Mouse (Mus musculus) cerebellum, adult 8-10 months (tissue): ENCODE measurements around the gene Myh1.

Source experiments
- DNase-seq: peaks from one replicate; pipeline ENCODE4 v3.0.0; 2022

Gene Myh1

DNA sequence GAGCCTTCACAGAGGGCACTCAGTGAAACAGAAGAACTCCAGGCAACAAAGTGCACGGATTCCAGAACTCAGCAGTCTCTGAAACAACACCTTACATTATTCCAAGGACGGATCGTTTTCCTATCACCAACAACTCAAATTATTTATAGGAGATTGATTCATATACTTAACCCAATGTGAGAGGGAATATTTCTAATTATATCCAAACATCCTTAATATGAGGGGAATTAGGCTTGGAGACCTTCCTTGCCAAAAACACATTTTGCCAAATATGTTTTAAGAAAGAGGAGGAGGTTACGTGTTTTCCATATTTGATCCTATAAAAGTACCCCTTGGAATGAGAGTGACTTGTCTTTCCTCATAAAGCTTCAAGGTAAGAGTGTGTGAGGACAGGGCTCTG lies at the start of gene Myh1:
Gene Myh1 (plus strand): TSS at position 301 of the 400 bp plus-strand sequence.
- no peak for DNase-seq

DNA sequence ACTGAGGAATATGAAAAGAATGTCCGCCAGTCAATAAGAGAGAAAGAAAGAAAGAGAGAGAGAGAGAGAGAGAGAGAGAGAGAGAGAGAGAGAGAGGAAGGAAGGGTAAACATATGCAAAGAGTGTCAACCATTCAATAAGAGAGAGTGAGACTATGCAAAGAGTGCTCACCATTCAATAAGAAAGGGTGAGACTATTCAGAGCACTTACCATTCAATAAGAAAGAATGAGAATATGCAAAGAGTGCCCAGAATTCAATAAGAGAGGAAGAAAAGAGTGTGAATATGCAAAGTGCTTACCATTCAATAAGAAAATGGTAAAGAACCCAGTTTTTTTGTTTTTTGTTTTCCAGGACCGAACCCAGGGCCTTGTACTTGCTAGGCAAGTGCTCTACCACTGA lies 49.6 kb upstream of the Myh1 start:
- no peak for DNase-seq

DNA sequence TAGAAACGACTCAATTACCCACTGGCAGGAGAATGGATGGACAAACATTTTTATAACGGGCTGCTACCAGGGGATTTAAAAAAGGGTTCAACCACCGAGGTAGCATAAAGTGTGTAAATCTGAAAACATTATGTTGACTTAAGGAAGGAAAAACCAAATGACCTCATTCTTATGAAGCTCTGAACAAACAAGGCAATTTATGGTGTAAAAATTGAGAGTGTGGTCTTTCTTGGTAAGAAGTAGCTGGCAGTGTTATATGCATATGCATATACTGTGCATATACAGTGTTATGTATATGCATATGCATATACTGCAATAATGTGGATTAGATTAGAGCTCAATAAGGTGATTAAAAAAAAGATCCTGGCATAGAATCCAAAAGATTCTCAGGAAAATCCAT lies 48.7 kb upstream of the Myh1 start:
- DNase-seq, result no peak

DNA sequence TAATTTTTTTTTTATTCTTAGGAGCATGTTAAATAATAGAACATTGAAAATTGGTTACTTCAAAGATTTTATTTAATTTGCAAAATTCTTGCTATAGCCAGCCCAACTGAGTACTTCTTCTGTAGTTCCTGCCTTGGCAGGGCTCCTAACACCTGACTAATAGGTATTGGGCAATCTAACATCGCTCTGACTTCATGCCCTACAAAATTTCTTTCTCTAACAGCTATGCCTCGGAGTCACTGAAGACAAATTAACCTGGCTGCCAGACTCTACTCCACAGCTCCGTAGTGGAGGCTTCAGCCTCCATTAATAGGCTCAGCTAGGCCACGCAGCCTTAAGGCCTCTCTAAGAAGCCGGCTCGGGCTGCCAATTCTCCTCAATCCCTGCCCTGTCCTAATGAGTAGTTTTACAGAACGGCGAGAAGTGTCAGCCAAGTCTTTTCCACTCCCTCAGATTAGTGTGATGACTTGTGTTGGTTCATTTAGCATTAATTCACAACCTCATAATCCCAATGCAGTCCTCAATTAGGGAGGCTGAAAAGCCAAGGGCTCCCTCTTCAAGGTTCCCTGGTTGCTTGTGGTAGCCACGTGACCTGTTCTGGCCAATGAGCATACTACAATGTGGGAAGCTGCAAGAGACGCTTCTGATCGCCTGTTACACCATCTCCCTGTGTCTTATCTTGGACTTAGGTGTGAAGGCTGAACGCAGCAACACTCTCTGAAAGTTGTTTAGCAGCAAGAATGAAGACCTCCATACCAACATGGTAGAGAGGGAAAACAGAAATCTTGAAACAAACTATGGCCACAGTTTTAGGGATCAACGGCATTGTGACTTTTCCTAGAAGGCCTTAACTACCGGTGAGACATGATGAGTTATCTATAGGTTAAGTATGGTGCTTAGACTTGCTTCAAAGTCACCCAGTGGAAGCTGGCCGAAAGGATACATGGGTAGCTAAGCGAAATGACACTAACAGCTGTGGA lies 47.9 kb upstream of the Myh1 start:
- no peak for DNase-seq

DNA sequence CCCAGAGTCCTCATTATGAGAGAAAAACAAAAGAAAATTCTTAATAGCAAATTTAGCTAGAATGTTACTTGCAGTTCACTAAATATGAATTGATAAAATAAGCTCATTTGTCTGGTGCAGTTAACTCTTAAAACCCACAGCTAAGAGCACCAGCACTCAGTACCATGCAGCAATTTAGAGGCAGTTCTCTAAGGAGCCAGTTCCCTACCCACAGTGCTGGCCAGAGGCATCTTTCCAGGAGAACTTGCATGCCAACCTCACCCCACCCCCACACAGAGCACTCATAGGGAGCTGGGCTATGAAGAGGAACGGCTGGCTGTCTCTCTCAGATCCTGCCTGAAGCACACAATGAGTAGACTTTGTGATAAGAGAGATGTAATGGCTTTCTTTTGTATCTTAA lies 46.7 kb upstream of the Myh1 start:
- DNase-seq, result no peak

DNA sequence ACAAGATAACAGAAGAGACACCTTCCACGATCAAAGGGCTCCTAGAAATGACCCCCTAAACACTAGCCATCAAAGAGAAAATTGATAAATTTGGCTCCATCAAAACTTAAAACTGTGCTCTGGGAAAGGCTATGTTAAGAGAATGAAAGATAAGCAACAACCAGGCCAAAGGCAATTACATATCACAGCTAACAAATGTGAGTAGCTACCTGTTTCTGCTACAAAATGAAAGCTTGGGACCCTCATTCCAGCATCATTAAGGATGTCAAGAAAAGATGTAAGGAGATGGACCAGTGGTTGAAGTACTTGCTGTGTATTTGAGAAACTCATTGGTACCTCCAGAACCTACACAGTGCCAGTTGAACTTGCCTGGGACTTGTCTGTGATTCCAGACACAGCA lies 46.0 kb upstream of the Myh1 start:
- DNase-seq, result no peak

DNA sequence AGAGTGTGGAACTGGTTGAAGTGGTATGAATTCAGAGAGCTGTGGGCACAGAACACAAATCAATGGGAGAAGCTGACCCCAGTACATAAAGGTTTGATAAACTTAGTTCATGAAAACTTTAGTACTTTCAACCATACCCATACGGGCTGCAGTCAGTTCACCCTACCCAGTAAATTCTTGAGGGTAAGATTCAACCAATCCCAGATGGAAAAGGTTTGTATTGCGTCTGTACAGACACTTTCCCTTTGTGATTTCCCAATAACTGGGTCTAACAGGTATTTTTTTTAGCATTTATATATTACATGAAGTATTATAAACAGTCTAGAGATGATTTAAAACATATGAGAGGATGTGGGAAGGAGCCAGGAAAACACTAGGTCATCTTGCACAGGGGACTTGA lies 44.2 kb upstream of the Myh1 start:
- DNase-seq, result no peak

DNA sequence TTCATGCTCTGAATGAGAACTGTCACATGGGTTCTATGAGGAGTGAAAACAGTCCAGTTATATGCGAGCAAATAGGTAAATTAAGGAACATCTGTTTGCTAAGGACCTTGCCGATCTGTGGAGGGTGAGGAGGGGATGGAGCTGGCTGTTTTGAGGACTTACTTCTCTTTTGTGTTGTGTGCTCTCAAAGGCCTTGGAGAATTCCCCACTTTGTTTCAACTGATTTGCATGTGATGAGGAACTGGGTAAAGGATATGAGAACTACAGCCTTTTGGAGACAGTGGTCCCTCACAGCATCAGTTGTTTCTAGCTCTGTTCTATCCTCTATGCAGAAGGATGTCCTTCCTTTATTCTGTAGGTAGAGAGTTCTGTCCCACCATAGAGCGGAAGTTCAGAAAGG lies 39.7 kb upstream of the Myh1 start:
- DNase-seq, result no peak

DNA sequence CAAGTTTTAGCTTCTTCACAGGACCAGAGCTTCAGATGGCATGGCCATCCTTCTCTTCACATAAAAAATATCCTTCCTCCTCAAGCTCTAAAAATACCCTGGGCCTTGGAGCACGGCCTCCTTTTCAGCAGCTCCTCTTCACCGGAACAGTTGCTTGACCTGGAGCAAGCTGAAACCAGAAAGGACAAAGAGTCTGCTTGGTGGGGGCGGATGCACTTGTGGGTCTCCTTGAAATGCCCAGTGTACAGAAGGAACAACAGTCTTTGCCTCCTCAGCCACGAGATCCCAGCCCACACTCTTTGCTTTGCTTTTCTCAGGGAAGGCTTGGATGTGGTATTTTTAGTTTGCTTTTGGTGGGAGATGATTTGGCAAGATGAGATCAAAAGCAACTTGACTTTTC lies 36.2 kb upstream of the Myh1 start:
- no peak for DNase-seq

DNA sequence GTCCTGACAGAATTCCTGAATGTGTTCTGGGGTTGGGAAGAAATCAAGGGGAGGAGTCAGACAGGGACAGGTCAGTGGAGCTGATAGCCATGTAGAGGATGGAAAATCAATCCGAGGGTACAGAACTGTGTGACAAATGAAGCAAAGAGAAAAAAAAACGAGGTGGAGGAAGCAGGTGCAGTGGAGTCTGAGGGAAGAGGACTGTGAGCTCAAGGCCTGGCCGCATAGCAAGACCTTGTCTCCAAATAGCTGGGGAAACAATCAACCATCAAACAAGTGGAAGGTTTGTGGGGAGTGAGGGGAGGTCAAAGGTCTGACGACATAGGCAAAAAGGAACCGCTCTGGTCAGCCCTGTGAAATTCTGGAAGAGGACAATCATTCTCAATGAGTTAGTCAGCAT lies 35.0 kb upstream of the Myh1 start:
- DNase-seq, result no peak

DNA sequence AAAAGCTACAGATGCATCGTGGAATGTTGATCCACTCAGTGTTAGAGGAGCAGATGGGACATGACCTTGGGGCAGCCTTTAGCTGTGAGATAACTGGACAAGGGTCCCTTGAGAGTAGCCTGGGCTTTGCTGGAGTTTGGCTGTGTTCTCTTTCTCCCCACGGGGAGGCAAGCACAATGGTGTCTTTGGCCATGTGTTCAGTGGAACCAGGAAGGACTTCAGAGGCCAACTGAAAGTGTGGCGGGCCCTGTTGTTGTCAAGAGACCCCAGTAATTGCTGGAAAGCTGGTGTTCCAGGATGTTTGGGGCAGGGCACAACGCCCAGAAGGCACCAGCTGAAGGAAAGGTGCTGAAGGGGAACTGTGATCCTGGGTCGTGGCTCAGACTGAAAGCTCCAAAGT lies 30.6 kb upstream of the Myh1 start:
- DNase-seq, result no peak

DNA sequence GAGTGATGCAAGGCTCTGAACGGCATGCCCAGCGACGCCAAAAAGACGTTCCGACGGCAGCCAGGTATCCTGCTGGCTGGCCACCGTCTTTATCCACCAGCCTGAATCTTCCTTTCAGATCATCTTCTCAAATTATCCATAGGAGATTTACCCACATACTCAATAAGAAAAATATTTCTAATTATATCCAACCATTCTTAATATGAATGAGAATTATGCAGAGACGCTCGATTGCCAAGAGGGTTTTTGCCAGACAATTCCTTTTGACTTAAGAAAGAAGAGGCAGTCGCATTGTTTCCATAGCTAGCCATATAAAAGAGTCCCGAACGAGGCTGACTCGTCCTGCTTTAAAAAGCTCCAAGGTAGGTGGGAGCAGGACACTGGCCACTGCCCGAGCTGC lies 29.1 kb upstream of the Myh1 start, which contains the start of gene Myh2:
Gene Myh2 (plus strand): TSS at position 301 of the 400 bp plus-strand sequence.
- no peak for DNase-seq

DNA sequence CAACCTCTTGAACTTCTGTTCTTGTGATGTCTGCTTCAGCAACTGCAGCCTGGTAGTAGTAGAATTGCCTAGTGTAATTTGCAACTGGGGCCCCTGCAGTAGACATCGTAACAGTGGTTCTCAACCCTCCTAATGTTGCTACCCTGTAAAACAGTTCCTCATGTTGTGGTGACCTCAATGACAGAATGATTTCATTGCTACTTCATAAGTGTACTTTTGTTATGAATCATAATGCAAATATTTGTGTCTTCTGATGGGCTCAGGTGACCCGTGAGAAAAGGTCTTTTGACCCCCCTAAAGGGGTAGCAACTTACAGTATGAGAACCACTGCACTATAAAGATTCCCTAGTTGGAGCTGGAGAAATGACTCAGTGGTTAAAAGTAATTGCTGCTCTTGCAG lies 27.4 kb upstream of the Myh1 start:
- no peak for DNase-seq

DNA sequence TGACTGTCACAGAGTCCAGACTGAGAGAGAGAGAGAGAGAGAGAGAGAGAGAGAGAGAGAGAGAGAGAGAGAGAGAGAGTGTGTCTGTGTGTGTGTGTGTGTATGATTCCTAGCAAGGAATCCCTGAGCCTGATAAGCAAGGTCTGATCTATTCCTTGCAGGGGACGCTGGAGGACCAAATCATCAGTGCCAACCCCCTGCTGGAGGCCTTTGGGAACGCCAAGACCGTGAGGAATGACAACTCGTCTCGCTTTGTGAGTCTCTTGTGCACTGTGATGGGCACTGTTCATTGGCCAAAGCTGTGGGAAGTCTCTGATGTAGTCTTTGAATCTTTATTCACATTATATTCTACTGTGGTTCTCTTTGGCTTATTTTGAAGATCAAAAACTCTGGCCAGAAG lies 23.5 kb upstream of the Myh1 start:
- no peak for DNase-seq

DNA sequence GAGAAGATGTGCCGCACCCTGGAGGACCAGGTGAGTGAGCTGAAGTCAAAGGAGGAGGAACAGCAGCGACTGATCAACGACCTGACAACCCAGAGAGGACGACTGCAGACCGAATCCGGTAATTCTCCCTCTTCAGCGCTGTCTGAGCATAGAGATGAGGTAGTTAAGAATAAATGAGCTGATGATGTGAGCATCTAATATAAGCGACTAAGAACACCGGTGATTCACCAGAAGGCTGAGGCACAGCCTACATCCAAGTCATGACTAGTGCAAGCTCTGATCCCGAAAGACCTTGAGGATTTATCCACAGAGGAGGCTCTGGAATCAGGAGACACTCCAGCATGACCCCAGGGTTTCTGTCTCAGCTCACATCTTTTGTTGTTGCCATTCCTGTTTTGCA lies 9.5 kb upstream of the Myh1 start:
- no peak for DNase-seq

DNA sequence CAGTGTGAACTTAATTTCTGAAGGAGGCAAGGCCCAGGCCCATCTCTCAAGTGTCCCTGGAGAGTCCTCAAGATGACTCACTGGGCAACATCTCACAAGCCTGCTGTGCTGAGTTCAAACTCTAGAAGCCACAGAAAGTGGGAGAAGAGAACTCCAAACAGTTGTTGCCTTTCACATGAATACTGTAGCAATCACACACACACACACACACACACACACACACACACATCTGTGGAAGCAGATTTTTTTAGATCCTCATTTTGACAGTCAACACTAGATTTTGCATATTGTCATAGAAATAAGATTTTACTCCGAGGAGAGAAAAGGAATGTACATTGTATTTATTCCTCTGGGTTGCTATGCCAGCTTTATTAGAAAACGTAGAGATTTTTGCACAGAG lies 9.0 kb upstream of the Myh1 start:
- no peak for DNase-seq

DNA sequence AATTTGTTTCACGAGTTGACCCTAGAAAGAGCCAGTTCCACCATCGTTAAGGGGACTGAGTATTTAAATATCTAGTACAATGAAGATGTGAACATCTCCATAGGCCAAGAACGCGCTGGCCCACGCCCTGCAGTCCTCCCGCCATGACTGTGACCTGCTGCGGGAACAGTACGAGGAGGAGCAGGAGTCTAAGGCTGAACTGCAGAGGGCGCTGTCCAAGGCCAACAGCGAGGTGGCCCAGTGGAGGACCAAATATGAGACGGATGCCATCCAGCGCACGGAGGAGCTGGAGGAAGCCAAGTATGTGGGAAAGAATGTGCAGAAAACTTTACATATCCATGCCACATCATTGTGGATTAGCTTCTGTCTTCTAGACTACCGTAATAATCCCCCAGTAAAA lies 8.4 kb upstream of the Myh1 start:
- no peak for DNase-seq

DNA sequence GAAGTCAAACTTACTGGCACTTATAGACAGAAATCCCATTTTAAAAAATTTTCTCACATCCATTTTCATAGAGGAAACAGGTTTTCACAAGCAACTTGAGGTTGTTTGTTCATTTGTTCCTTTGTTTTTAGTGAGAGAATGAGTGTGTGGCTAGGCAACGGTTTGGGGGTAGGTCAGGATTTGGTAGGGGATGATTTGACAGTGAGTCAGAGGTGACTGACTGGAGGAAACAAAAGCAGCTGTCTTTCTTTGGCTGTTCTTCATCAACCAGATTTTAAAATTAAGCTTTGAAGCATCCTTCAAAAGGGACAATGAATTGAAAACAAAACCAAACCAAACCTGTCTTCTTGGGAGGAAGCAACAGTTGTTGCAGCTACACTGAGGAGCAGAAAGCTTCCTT lies 531 bp upstream of the Myh1 start:
- DNase-seq, result no peak

DNA sequence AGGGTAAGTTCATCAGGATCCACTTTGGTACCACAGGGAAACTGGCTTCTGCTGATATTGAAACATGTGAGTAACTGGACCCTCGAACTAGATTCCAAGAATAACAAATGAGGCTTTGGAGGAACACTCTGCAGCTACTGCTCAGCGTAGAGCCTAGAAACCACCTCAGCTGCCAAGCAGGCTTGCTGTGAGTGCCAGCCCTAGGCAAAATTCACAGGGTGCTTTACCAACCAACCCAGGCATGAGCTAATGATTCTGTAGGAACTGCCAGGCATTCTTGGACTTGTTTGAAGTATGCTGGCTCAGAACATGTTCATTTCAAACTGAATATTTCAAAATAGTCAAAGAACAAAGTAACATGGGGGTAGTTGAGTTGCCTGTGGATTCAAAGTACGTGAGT lies 4.9 kb downstream of the Myh1 start:
- no peak for DNase-seq

DNA sequence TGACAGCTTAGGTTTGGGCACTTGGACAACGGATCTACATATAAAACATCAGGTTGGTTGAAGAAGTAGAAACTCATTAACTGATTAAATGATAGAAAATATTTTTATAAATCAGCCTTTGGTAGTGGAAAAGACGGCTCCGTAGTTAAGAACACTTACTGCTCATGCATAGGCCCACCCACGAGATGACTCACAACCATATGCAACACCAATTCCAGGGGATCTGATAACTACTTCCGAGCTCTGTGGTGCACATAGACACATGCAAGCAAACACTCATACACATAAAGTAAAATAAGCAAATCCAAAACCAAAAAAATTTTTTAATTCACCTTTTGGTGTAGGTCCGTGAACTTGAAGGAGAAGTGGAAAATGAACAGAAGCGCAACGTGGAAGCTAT lies 22.0 kb downstream of the Myh1 start:
- no peak for DNase-seq

DNA sequence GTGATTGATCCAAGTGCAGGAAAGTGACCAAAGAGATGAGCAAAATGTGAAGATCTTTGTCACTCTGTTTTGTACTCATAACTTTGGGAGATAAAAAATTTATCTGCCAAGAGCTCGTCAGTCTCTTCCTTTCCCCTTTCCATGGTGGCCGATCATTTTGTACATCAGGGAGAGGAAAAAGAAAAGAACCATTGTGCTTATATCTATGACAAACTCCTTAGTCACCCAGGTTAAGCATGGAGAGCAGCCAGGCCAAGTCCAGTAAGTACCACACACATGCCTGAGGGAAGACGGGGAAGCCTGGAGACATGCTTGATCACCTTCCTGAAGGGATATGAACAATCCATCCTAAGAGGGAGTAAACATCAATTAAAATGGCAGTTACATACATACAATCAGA lies 24.6 kb downstream of the Myh1 start:
- no peak for DNase-seq

DNA sequence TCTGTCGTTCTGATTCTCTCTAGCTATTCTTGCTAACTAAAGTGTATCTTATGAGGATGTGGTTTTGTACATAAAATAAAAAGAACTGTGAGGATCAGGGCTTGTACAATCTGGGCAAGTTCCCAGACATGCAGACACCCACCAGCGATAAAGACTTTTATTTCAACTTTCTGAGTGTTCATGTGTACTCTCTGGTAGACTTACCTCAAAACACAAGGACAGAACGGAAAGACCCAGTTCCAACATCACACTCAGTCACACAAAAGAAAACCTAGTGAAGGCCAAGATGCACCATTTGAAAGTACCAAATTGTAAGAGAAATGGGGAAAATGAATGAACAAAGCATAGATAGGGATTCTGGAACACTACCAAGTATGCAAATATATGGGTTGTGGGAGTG lies 28.9 kb downstream of the Myh1 start:
- no peak for DNase-seq

DNA sequence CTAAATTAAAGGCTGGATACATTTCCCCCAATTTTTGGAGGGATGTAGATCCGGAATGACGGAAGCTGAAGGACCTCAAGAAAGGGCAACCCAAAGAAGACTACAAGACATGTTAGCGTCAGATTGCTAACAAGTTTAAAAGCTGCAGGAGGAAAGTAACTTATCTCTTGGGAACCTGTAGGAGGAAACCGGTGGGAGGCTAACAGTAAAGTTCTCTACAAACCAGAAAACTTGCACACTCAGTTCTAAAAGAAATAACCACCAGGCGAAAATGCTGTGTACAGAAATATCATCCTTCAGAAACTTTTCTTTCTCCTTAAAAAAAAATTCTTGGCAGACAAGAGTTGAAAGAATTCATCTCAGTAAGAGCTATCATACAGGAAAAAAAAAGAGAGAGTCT lies 29.3 kb downstream of the Myh1 start:
- DNase-seq, result no peak

DNA sequence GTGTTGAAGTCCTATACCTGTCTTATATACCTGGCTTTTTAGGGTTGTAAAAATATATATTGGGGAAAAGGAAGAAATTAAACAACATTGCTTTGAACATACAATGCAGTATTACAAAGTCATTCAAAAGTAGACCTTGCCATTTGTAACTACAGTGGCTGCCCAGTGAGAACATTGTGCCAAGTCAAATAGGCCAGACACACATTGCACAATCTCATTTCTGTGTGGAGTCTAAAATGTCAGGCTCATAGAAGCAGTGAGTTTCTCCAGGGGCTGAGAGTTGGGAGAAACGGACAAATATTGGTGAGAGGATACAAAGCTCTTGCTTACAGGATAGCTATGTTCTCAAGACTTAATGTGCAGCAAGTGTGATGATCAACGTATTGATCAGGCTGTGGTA lies 30.1 kb downstream of the Myh1 start:
- DNase-seq, result no peak
